Mouse (Mus musculus) neural tube, embryonic 15.5 days (tissue): ENCODE data around the gene Cars2. TPM values are rescaled to one million over a fixed set of nuclear protein-coding genes. Genes with fewer than 3 reads are reported as not detected.

Experiments used
- ATAC-seq: fragments of 200-750 bp; cut with Nextera tagmentation; 2 replicates; pipeline ENCODE4 v1.8.0; 2017; ENCODE audit warnings: mild to moderate bottlenecking, moderate TSS enrichment, moderate library complexity; ENCODE audit not compliant: low FRiP score
- H3K27ac ChIP-seq: fragments of 300-500 bp; sonication (generic); replicated peaks from 2 replicates; pipeline ENCODE4 v1.5.1; 2015; ENCODE audit warnings: mild to moderate bottlenecking, inconsistent platforms
- H3K27me3 ChIP-seq: fragments of 300-500 bp; sonication (generic); replicated peaks from 2 replicates; pipeline ENCODE4 v1.6.1; 2015; ENCODE audit warnings: inconsistent platforms
- H3K36me3 ChIP-seq: fragments of 300-500 bp; sonication (generic); 2 replicates; pipeline ENCODE4 v1.6.1; 2015; ENCODE audit warnings: inconsistent platforms
- H3K4me1 ChIP-seq: fragments of 300-500 bp; sonication (generic); 2 replicates; pipeline ENCODE4 v1.6.1; 2015; ENCODE audit warnings: inconsistent platforms
- H3K4me2 ChIP-seq: fragments of 300-500 bp; sonication (generic); 2 replicates; pipeline ENCODE4 v1.6.1; 2015; ENCODE audit warnings: inconsistent platforms, mild to moderate bottlenecking, moderate library complexity
- H3K4me3 ChIP-seq: fragments of 300-500 bp; sonication (generic); replicated peaks from 2 replicates; pipeline ENCODE4 v1.5.1; 2015; ENCODE audit warnings: mild to moderate bottlenecking, inconsistent platforms
- H3K9ac ChIP-seq: fragments of 300-500 bp; sonication (generic); replicated peaks from 2 replicates; pipeline ENCODE4 v1.6.1; 2015; ENCODE audit warnings: mild to moderate bottlenecking, inconsistent platforms
- H3K9me3 ChIP-seq: fragments of 300-500 bp; sonication (generic); replicated peaks from 2 replicates; pipeline ENCODE4 v1.6.1; 2016; ENCODE audit warnings: inconsistent platforms
- WGBS: fragments of 180-500 bp; shearing (Covaris S2); methylation state at CpG from one replicate; pipeline ENCODE4 v1.1.7; 2015; ENCODE audit warnings: mixed read lengths; 5-methylcytosine and 5-hydroxymethylcytosine counted together
- polyA plus RNA-seq: library from polyadenylated mRNA; unstranded; fragments of >200 nt; fragmentation: Nextera tagmentation; extraction: Ambion mirVana; gene quantifications from 2 replicates; pipeline ENCODE4 v1.2.1, GENCODE M21; 2015

Cars2 gene
- polyA plus RNA-seq, 1 experiment from 2014 or later: 26.8 TPM

DNA sequence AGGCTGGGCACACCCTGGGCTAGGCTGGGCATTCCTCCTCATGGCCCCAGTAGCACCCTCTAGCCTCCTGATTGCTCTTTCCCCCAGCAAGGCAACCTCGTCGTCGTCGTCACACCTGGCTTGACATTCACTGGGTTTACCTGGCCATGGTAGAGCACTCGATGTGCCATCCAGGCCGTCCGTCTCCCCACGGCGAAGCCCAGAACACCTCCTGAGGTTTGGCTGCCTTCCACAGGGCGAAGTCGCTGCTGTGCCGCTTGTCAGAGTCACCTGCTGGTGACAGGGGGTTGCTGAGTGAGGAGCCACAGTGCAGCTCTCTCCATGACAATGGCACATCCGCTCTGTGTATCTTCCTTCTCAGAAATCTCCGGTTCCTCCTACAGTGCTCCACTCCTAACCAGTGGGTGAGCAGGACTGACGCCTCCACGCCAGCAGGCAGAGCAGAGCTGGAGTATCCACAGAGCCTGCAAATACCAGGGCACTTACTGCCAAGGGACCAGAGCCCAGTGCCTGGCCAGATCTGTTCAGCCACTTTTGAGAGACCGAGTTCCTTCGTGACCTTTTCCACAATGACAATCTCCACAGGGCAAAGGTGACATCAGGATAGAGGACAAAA, 20.3 kb downstream of the Cars2 start:
- Histone ChIP-seq H3K9ac (no peak overlapping the region), H3K36me3 (peaks cover 44% of the 10 kb centered on the region), H3K27me3 (no peaks in the 10 kb centered on the region), H3K4me3 (no peak overlapping the region), H3K9me3 (no peaks in the 10 kb centered on the region), H3K4me2 (no peak overlapping the region), H3K4me1 (no peaks in the 10 kb centered on the region), H3K27ac (no peak overlapping the region)
- ATAC-seq: no peak
- 83% methylated on average over 18 of the region's 18 CpGs for WGBS

DNA sequence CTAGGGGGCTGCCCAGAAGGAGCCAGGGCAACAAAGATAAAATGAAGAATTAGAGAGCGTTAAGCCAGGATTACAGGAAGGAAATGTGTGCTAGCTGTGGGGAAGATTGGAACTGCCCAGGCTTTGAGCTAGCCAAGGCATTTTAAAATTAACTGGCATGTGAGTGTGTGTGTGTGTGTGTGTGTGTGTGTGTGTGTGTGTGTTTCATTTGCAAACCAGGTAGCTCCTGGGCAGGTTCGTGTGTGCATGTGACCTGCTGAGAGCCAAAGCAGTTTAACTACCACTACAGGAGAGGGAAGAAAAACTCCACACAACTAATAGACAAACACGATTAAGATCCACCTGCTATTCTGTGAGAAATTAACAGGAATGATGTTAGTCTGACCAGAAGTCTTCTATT, 27.3 kb downstream of the Cars2 start:
- H3K27ac ChIP-seq: no peak overlapping the region
- no peak overlapping the region for H3K4me3 ChIP-seq
- H3K9me3 ChIP-seq: no peaks in the 10 kb centered on the region
- H3K27me3 ChIP-seq: no peaks in the 10 kb centered on the region
- H3K4me1 ChIP-seq: no peaks in the 10 kb centered on the region
- no peak overlapping the region for H3K9ac ChIP-seq
- no peak overlapping the region for H3K4me2 ChIP-seq
- no peak for ATAC-seq
- H3K36me3 ChIP-seq: peaks cover 38% of the 10 kb centered on the region
- 91% methylated on average over 3 of the region's 3 CpGs for WGBS

- no peaks in the 10 kb centered on the region for H3K9me3 ChIP-seq
- H3K4me1 ChIP-seq: no peaks in the 10 kb centered on the region
- H3K4me3 ChIP-seq: no peak overlapping the region
- ATAC-seq: no peak
- H3K27ac ChIP-seq: no peak overlapping the region
- H3K36me3 ChIP-seq: peaks cover 64% of the 10 kb centered on the region
- WGBS: 88% methylated on average over 11 of the region's 11 CpGs
- no peak overlapping the region for H3K9ac ChIP-seq
- H3K27me3 ChIP-seq: no peaks in the 10 kb centered on the region
- no peak overlapping the region for H3K4me2 ChIP-seq
Observed at GRCm38 (mm10) chr8:11518676-11519075, 31.9 kb downstream of the Cars2 start.

GRCm38 (mm10) chr8:11518056-11518396, 32.6 kb downstream of the Cars2 start:
- no peak for ATAC-seq
- H3K9ac ChIP-seq: no peak overlapping the region
- H3K27me3 ChIP-seq: no peaks in the 10 kb centered on the region
- H3K4me1 ChIP-seq: no peaks in the 10 kb centered on the region
- no peaks in the 10 kb centered on the region for H3K9me3 ChIP-seq
- peaks cover 68% of the 10 kb centered on the region for H3K36me3 ChIP-seq
- H3K27ac ChIP-seq: no peak overlapping the region
- 92% methylated on average over 6 of the region's 6 CpGs for WGBS
- no peak overlapping the region for H3K4me3 ChIP-seq
- H3K4me2 ChIP-seq: no peak overlapping the region

DNA sequence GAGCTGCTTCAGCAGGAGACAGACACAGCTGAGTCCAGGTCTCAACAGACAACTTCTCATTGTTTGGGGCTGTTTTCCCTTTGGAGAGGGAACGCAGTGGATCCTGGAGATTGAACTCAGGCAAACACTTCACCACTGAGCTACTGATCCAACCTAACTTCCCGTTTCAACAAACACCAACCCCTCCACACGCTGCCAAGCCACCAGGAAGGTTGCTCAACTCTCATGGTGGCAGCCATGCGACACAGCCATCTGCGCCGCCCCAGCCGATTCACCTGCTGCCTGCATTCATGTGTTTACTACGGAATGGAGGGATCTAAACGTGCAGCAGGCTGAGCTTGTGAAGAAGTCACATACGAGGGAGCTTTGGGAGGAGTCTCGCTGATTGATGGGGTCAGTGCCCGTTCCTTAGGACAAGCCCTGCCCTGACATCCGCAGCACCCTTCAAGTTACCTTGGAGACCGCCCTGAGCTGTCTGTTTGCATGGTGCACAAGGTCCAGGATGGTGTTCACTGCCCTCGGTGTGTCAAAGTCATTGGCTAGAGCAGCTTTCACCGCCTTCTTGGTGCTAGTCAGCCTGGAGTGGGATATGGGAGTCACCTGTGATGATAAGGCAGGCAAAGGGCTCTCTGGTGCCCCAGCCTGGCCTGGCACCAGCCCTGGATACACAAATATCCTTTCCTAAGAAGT, 33.1 kb downstream of the Cars2 start:
- H3K4me3 ChIP-seq: no peak overlapping the region
- no peak for ATAC-seq
- no peaks in the 10 kb centered on the region for H3K27me3 ChIP-seq
- H3K4me2 ChIP-seq: no peak overlapping the region
- H3K4me1 ChIP-seq: no peaks in the 10 kb centered on the region
- WGBS: 89% methylated on average over 16 of the region's 16 CpGs
- no peak overlapping the region for H3K9ac ChIP-seq
- no peak overlapping the region for H3K27ac ChIP-seq
- H3K9me3 ChIP-seq: no peaks in the 10 kb centered on the region
- H3K36me3 ChIP-seq: peaks cover 74% of the 10 kb centered on the region

DNA sequence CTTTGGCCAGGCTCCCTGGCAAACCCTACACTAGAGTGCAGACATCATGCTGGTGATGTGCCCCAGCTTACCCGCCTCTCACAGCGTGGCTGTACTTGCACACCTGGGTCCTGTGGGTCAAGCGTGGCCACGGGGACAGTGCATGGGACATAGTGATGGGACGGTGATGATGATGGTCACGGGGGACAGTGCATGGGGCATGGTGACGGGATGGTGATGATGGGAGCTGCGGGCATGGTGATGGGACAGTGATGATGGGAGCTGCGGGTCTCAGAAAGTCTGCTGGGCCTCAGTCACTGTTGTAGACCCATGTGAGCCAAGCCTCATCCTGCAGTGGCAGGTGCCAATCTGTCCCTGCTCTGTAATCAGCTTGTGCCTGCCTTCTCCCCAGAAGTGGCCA, 34.3 kb downstream of the Cars2 start:
- WGBS: 95% methylated on average over 9 of the region's 9 CpGs
- Histone ChIP-seq H3K9ac (no peak overlapping the region), H3K4me3 (no peak overlapping the region), H3K4me1 (no peaks in the 10 kb centered on the region), H3K9me3 (no peaks in the 10 kb centered on the region), H3K36me3 (peaks cover 75% of the 10 kb centered on the region), H3K27ac (no peak overlapping the region), H3K27me3 (no peaks in the 10 kb centered on the region), H3K4me2 (no peak overlapping the region)
- ATAC-seq: no peak

DNA sequence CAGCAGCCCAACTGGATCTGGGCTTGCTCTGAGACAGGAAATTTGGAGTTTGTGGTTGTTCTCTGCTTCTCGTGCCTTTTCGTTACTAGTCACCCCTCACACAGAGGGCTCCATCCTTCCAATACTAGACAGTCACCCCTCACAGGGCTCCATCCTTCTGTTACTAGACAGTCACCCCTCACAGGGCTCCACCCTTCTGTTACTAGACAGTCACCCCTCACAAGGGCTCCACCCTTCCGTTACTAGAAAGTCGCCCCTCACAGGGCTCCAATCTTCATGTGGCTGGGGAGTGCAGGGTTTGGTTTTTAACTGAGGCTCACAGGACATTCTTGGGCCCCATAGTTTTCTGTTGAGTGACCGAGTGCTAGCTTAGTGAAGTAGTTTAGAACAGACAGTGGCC, 37.3 kb downstream of the Cars2 start:
- ATAC-seq: no peak
- 93% methylated on average over 5 of the region's 5 CpGs for WGBS

DNA sequence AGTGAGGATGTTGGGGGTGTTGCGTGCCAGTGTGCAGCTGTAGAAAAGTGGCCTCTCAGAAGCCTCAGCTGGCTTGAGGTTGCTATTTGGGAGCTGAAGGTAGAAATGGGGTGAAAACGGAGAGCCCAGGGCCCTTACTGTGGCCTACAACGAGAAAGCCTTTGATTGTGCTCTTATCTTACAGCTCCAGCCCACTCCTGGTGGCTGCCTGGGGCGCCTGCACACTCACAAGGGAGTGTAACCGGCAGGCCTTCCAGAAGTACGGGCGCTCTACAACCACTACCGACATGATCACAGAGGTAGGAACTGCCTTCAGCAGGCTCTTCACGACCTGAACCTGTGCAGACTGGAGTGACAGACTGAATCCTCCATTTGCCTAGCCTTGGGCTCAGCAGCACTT, 37.9 kb downstream of the Cars2 start:
- no peak for ATAC-seq
- Histone ChIP-seq H3K9ac (no peak overlapping the region), H3K36me3 (peaks cover 84% of the 10 kb centered on the region), H3K4me2 (no peak overlapping the region), H3K27me3 (no peaks in the 10 kb centered on the region), H3K9me3 (no peaks in the 10 kb centered on the region), H3K4me1 (no peaks in the 10 kb centered on the region), H3K4me3 (no peak overlapping the region), H3K27ac (no peak overlapping the region)
- WGBS: 92% methylated on average over 9 of the region's 9 CpGs

More for the DNA sequence above, 37.3 kb downstream of the Cars2 start:
- H3K27me3 ChIP-seq: no peaks in the 10 kb centered on the region
- no peak overlapping the region for H3K9ac ChIP-seq
- no peak overlapping the region for H3K4me3 ChIP-seq
- peaks cover 85% of the 10 kb centered on the region for H3K36me3 ChIP-seq
- no peak overlapping the region for H3K4me2 ChIP-seq
- H3K4me1 ChIP-seq: no peaks in the 10 kb centered on the region
- H3K9me3 ChIP-seq: no peaks in the 10 kb centered on the region
- H3K27ac ChIP-seq: no peak overlapping the region

DNA sequence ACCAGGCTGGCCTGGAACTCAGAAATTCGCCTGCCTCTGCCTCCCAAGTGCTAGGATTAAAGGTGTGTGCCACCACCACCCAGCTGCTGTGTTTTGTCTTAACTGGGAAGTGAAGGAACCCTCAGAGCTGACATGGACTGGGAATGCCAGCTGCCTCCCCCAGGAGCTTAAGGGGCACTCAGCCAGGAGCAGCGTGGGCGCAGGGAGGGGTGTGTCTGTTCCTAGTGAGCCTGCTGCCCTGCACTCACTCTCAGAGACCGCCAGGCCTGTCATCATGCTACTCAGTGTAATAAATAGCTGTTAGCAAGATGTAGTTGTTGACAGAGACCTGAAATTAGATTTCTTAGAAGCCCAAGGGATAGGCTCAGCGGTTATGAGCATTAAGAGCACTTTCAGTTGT, 39.6 kb downstream of the Cars2 start:
- Histone ChIP-seq H3K36me3 (peaks cover 85% of the 10 kb centered on the region), H3K4me2 (no peak overlapping the region), H3K4me3 (no peak overlapping the region), H3K4me1 (no peaks in the 10 kb centered on the region), H3K27me3 (no peaks in the 10 kb centered on the region), H3K9me3 (no peaks in the 10 kb centered on the region), H3K9ac (no peak overlapping the region), H3K27ac (no peak overlapping the region)
- 91% methylated on average over 5 of the region's 5 CpGs for WGBS
- ATAC-seq: no peak

DNA sequence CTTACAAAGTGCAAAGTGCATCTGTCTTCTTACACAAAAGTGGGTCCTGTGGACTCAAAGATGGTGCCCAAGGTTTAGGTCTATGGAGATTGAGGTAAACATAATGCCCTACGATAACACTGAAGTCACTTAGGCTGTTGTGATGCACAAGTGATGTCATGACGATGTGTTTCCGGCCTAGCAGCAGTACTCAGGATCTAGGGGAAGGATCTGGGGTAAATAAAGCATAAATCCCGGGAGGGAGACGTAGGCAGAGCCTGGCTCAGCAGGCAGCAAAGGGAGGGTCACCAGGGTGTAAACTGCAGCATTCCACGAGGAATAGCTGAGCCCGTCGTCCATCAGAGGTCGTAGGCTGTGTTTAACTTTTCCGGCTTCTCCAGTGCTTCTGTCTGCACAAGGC, 41.7 kb downstream of the Cars2 start:
- Histone ChIP-seq H3K27me3 (no peaks in the 10 kb centered on the region), H3K4me1 (no peaks in the 10 kb centered on the region), H3K27ac (no peak overlapping the region), H3K9me3 (no peaks in the 10 kb centered on the region), H3K9ac (no peak overlapping the region), H3K4me2 (no peak overlapping the region), H3K36me3 (peaks cover 93% of the 10 kb centered on the region), H3K4me3 (no peak overlapping the region)
- ATAC-seq: no peak
- WGBS: 79% methylated on average over 10 of the region's 10 CpGs

DNA sequence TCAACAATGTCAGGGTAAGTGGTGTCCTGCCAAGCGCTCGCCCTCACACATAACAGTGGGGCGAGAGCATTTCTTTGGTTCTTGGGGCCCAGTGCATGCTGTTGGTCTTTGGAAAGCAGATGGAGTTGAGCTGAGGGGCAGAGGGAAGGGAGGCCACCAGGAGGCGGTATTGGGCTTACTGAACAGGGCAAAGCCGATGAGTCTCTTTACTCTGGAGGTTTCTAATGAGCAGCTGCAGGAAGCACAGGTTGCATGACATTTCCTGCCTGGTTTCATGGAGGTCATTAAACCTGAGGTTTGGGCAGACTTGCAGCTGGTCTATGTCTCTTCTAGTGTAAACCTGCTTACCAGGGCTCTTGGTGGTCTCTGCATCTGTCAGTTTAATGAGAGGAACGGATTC, 43.8 kb downstream of the Cars2 start:
- peaks cover 8% of the 10 kb centered on the region for H3K4me1 ChIP-seq
- H3K36me3 ChIP-seq: peaks cover 84% of the 10 kb centered on the region
- no peak overlapping the region for H3K9ac ChIP-seq
- no peak overlapping the region for H3K27ac ChIP-seq
- H3K4me2 ChIP-seq: no peak overlapping the region
- WGBS: 76% methylated on average over 6 of the region's 6 CpGs
- no peaks in the 10 kb centered on the region for H3K9me3 ChIP-seq
- H3K27me3 ChIP-seq: no peaks in the 10 kb centered on the region
- no peak for ATAC-seq
- no peak overlapping the region for H3K4me3 ChIP-seq

DNA sequence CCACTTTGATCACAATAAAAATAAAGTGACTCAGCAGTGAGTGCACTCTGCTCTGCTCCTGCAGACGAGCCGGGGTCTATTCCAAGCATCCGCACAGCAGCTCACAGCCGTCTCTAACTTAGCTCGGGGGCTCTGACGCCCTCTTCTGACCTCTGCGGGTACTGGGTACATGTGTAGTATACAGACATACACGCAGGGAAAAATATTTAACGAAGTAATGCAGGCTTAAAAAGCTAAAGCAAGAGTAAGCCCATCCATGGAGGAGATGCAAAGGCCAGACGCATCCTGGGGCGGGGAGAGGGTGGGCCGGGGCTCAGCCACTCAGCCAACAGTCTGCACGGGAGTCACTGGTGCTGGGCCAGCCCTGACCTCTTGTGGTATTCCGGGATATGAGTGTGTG, 44.5 kb downstream of the Cars2 start:
- peaks cover 77% of the 10 kb centered on the region for H3K36me3 ChIP-seq
- H3K4me2 ChIP-seq: no peak overlapping the region
- H3K4me3 ChIP-seq: no peak overlapping the region
- no peak overlapping the region for H3K27ac ChIP-seq
- WGBS: 86% methylated on average over 14 of the region's 14 CpGs
- peaks cover 14% of the 10 kb centered on the region for H3K4me1 ChIP-seq
- H3K9ac ChIP-seq: no peak overlapping the region
- no peaks in the 10 kb centered on the region for H3K9me3 ChIP-seq
- no peak for ATAC-seq
- no peaks in the 10 kb centered on the region for H3K27me3 ChIP-seq
